Mouse (Mus musculus) heart, postnatal 25 days (tissue): ENCODE data around the gene Ppp1r9a. TPM values are rescaled to one million over a fixed set of nuclear protein-coding genes. Genes with fewer than 3 reads are reported as not detected.

Source experiments
- DNase-seq: peaks from one replicate; pipeline ENCODE4 v3.0.0; 2022; ENCODE audit warnings: low spot score
- intact Hi-C: fragments of 180-260 bp; cut with DNase I; formaldehyde crosslinking; loops from one replicate; pipeline ENCODE4 v1.15.1; 2025
- total RNA-seq, 2 experiments: library from RNA; stranded (reverse); gene quantifications; 2 replicates each; pipeline ENCODE4 v1.2.3; 2021

The Ppp1r9a gene
- total RNA-seq, 2 experiments from 2014 or later, result 11.8 to 12.7 TPM

GRCm38 (mm10) chr6:5093516-5093915 lies 190.8 kb downstream of the Ppp1r9a start:
- intact Hi-C loops, result no loop called here
- peak; percentile 40 for DNase-seq

DNA sequence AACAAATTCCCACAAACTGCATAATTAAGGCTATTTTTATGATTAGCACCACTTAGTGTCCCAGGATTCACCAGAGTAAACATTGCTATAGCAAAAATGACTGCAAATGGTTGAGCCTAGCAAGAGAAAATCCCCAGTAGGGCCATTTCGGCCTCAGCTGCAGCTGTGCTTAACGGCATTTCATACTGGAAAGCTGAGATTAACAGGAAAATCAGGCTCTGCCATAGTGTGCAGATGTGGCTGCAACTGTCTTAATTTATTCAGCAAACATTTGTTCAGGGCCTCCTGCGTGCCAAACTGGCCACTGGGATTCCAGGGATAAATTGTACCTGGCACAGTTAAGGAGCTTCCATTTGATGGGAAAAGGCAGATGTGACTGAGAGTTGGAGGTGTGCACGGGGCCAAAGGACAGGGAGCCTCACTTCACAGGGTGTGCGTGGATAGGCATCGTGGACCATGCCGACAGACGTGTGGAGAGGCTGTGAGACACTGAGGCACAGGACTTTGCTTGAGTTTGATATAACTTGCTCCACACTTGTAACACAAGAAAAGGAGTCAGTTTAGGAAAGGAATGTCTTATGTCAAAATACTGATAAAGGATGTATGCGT lies 192.8 kb downstream of the Ppp1r9a start:
- no peak for DNase-seq
- intact Hi-C loops, result no loop called here

- DNase-seq, result no peak
- intact Hi-C loops, result no loop called here
These were observed 194.6 kb downstream of the Ppp1r9a start for GRCm38 (mm10) chr6:5097309-5097708.

DNA sequence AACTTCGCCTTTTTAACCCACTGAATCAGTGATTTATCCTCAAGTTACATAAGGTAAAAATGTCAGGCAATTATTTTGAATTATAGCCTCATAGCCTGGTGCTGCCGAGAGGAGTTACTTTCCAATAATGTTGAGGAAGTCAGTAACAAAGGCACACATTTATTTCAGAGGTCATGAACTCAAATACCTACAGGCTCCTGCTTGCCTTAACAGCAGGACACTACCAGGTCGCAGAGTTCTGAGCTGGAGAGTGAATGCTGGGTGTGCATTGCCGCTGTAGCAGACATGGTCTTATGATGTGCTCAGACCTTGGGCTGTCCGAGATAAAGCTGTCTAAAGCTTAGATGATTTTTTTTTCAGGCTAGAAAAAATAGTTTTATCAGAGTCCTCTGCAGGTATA lies 196.6 kb downstream of the Ppp1r9a start:
- intact Hi-C loops, result no loop called here
- DNase-seq, result no peak

DNA sequence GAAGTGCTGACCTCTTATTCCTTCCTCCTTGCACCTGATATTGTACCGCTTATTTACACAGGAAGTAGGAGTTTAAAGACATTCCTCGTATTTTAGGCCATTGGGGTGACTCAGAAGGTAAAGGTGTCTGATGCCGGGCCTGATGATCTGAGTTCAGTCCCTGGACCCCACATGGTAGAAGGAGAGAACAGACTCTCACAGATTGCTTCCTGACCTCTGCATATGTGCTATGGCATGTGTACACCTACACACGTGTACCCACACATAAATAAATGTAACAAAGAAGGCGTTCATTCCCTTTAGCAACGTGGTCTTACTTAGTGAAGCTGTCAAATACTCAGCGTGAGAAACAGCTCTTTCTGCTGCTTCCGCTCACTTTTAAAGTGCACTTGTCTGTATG lies 197.1 kb downstream of the Ppp1r9a start:
- DNase-seq, result no peak
- intact Hi-C loops, result no loop called here

- DNase-seq, result no peak
- intact Hi-C loops, result no loop called here
These were observed 197.6 kb downstream of the Ppp1r9a start for GRCm38 (mm10) chr6:5100347-5100746.

DNA sequence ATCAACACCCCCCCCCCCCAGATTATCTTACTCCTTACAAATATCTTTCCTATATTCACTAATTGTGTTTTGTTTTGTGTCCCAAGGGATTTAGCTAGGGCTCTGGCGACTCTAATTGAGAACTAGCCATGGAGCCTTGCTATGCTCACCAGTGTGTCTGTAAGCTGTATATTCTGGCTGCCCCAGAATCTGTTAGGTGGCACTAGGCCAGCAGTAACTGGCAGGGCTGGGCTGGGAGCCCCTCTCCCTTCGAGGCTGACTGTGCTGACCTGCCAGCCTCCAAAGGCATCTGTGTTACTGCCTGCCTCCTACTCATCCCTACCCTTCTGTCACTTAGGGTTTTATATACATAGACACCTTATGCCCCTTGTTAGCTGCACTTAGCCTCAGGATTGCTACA lies 200.0 kb downstream of the Ppp1r9a start:
- intact Hi-C loops, result no loop called here

DNA sequence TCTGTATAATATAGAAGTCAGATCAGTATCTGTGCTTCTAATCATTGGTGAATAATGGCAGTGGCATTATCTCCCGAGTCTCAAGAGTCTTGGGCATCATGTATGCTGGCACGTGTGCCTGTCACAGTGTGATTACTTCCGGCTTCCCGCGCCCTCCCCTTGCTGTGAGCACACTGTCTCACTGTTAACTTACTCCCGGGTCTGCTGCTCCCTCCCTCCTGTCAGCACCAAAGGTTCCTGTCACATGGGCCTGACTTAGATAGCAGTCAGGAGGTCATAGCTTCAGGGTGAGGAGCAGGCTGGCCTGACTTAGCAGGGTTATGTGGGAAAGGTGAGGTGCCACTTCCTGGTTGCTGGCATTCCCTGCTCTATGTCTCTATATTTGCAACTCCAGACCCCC lies 201.1 kb downstream of the Ppp1r9a start:
- intact Hi-C loops, result no loop called here
- no peak for DNase-seq

More for the DNA sequence above, 200.0 kb downstream of the Ppp1r9a start:
- no peak for DNase-seq

DNA sequence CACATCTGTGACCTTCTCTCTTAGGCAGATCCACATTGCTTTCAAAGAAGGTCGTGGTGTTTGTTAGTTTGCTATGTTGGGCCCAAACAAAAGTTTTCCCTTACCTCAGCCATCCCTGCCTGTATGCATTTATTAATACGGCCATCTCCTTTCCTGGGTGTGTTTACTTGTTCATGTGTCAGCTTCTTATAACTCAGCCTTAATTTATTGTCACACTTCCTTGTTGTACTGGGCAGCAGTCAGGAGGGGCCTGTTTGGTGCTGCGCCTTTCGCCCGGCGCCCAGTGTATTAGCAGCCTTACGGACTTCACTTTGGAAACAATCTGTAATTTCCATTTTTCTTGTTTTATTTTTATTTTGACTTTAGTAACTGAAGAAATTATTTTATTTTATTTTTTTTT lies 201.5 kb downstream of the Ppp1r9a start:
- intact Hi-C loops, result no loop called here
- no peak for DNase-seq

- no peak for DNase-seq
- intact Hi-C loops, result loop anchor here (5.0 kb wide), 1 partner anchor 701 kb away; no protein-coding TSS in a partner anchor
These were observed 205.8 kb downstream of the Ppp1r9a start for GRCm38 (mm10) chr6:5108494-5108893.

GRCm38 (mm10) chr6:5109925-5110714 lies 207.4 kb downstream of the Ppp1r9a start:
- intact Hi-C loops, result loop anchor here (2.0 to 5.0 kb wide), 5 partner anchors 208 to 703 kb away; partner anchors contain the start of genes Asb4, Peg10, Ppp1r9a and Sgce
- peak; percentile 74 for DNase-seq

- intact Hi-C loops, result loop anchor here (2.0 to 5.0 kb wide), 4 partner anchors 208 to 558 kb away; partner anchors contain the start of genes Asb4, Peg10, Ppp1r9a and Sgce
These were observed 208.0 kb downstream of the Ppp1r9a start for GRCm38 (mm10) chr6:5110715-5111048.

GRCm38 (mm10) chr6:5113103-5113502 lies 210.4 kb downstream of the Ppp1r9a start:
- no peak for DNase-seq
- intact Hi-C loops, result loop anchor here (5.0 kb wide), 2 partner anchors 211 to 366 kb away; partner anchors contain the start of genes Peg10, Ppp1r9a and Sgce

More at GRCm38 (mm10) chr6:5110715-5111048, 208.0 kb downstream of the Ppp1r9a start:
- no peak for DNase-seq

DNA sequence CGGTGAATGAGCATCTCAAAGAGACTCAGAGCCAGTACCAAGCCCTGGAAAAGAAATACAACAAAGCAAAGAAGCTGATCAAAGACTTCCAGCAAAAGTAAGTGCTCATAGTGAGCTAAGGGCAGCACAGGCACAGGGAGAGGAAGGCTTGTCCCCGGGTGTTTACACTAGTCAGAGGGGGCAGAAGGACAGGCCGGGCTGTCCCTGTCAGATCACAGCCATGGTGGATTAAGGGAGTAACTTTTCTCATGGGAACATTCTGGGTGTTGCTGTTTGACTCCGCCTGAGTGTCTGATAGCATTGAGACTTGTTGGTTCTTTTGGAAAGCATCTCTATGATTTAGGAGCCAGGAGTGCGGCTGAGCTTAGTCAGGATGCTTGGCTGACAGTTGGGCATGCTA lies 211.0 kb downstream of the Ppp1r9a start:
- intact Hi-C loops, result loop anchor here (5.0 kb wide), 2 partner anchors 211 to 366 kb away; partner anchors contain the start of genes Peg10, Ppp1r9a and Sgce
- DNase-seq, result no peak

DNA sequence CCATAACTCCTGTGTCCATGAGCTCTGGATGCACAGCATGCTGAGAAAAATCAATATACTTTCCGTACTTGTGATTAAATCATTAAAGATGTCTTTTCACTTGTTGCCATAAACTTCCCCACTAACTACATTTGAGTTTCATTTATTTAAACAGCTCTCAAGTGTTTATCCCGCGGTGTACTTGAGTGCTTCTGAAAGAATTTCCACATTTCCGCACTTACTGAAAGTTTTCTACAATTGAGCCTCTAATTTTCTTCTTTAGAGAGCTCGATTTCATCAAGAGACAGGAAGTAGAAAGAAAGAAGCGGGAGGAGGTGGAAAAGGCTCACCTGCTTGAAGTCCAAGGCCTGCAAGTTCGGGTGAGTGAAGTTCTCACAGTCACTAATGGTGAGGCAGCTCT lies 212.1 kb downstream of the Ppp1r9a start:
- no peak for DNase-seq
- intact Hi-C loops, result loop anchor here (5.0 kb wide), 2 partner anchors 213 to 368 kb away; partner anchors contain the start of genes Peg10, Ppp1r9a and Sgce

- intact Hi-C loops, result no loop called here
- DNase-seq, result no peak
These were observed 216.6 kb downstream of the Ppp1r9a start for GRCm38 (mm10) chr6:5119181-5119910.

GRCm38 (mm10) chr6:5120229-5120628 lies 217.5 kb downstream of the Ppp1r9a start:
- intact Hi-C loops, result no loop called here
- DNase-seq, result no peak

DNA sequence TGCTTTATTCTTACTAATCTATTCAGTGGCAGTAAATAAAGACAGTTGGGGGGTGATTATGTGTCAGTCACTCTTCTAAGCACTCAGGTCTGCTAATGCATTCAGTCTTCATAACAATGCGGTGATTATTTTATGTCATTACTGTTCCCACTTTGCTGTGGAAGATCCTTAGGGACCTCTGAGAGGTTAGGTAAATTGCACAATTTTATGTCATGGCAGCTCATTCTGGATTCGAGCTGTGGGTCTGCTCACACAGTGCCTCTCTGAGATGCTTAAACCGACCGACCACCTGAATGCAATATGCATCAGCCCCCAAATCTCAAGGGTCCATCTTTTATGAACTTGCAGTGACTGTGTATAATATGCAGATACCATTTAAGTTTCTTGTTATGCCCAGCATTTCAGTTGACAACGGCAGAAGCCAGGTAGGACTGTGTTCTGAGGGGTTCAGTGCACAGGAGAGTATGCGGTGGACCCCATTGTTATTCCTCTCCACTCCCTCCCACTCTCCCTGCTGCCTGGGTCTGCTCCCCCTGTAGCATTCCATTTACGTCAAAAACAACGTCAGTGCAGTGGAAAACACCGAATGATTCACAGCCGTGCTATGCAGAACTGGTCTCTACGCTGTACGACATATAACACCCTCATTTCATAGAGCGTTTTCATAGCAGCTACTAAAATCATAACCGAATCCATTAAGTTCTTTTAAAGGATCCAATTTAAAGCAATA lies 226.8 kb downstream of the Ppp1r9a start:
- intact Hi-C loops, result no loop called here
- DNase-seq, result no peak

- no peak for DNase-seq
These were observed 232.3 kb downstream of the Ppp1r9a start for GRCm38 (mm10) chr6:5134986-5135385.

GRCm38 (mm10) chr6:5136046-5136445 lies 233.3 kb downstream of the Ppp1r9a start:
- intact Hi-C loops, result no loop called here
- no peak for DNase-seq

More at GRCm38 (mm10) chr6:5134986-5135385, 232.3 kb downstream of the Ppp1r9a start:
- intact Hi-C loops, result no loop called here
